Mouse (Mus musculus): Measurements from ENCODE around the gene Adh6a. TPM values are rescaled to one million over a fixed set of nuclear protein-coding genes. Genes with fewer than 3 reads are reported as not detected.

Gene Adh6a
- total RNA-seq, 2 experiments from 2014 or later = not detected

Other genes starting within 250 kb of the Adh6a start
- gene 1110002E22Rik, start 248.2 kb upstream of the Adh6a start, total RNA-seq (2021) = 10 to 100 TPM; 62.6 to 64.4 TPM
- gene Gm5105, start 245.9 kb upstream of the Adh6a start, total RNA-seq (2021) = 1 to 10 TPM; 1.3 to 1.8 TPM
- 1 to 10 TPM; 2.3 to 2.5 TPM for gene Trmt10a, start 169.8 kb upstream of the Adh6a start, total RNA-seq (2021)
- 1 to 10 TPM; 4.8 to 5.9 TPM for gene Mttp, start 168.3 kb upstream of the Adh6a start, total RNA-seq (2021)
- not detected for gene 4930579F01Rik, start 119.5 kb upstream of the Adh6a start, total RNA-seq (2021)
- gene Adh7, start 95.5 kb upstream of the Adh6a start, total RNA-seq (2021) = under 1 TPM; 0.08 to 0.14 TPM
- 10 to 100 TPM; 25.6 to 40.3 TPM for gene Adh1, start 52.3 kb upstream of the Adh6a start, total RNA-seq (2021)
- 1 to 10 TPM; 1.5 to 1.6 TPM for gene Adh6b, start 28.5 kb downstream of the Adh6a start, total RNA-seq (2021)
- not detected for gene Adh4, start 102.2 kb downstream of the Adh6a start, total RNA-seq (2021)
- 10 to 100 TPM; 89.9 to 90.2 TPM for gene Adh5, start 129.8 kb downstream of the Adh6a start, total RNA-seq (2021)
- 10 to 100 TPM; 36.7 to 39.3 TPM for gene Metap1, start 176.2 kb downstream of the Adh6a start, total RNA-seq (2021)
- 100 to 1,000 TPM; 171 to 172 TPM for gene Eif4e, start 212.9 kb downstream of the Adh6a start, total RNA-seq (2021)

All from heart, postnatal 25 days (tissue).